Mouse (Mus musculus): ENCODE measurements around the gene Mrpl16.

Gene Mrpl16

DNA sequence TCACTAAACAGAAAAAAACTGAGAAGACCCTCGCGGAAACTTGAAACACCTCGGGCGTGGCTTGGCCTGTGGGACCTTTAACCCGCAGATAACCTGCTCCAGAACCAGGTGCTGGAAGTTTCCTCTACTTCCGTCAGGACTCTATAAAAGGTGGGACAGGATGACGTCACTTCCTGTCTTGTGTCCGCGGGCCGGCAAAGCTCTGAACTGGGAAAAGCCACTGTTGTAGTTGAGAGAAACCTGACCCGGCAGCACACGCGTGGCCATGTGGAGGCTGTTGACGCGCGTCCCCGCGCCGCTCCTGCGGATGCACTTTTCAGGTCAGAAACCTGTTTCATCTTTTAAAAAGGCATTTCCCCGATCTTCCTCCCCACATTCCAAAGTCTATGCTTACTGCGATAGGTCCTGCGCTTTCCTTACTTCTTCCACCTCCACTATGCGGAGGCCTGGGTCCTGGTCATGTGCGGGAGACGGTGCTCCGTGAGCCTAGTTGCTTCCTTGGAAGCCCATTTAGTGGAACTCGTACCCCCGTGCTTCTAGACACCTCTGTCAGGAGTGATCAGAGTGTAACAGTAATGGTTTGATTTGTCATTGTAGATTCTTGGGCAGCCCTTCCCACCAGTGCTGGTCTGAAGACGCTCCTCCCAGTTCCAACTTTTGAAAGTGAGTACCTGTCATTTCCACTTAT lies at the start of gene Mrpl16:
Gene Mrpl16, plus strand, starts transcription at position 187 of the 688 bp plus-strand sequence.
- in situ Hi-C loops (cut with MboI): no loop called here

- in situ Hi-C loops (cut with MboI): no loop called here
Observed at GRCm38 (mm10) chr19:11723870-11724269, 46.3 kb upstream of the Mrpl16 start.

GRCm38 (mm10) chr19:11724275-11724674 lies 45.9 kb upstream of the Mrpl16 start:
- in situ Hi-C loops (cut with MboI): no loop called here

DNA sequence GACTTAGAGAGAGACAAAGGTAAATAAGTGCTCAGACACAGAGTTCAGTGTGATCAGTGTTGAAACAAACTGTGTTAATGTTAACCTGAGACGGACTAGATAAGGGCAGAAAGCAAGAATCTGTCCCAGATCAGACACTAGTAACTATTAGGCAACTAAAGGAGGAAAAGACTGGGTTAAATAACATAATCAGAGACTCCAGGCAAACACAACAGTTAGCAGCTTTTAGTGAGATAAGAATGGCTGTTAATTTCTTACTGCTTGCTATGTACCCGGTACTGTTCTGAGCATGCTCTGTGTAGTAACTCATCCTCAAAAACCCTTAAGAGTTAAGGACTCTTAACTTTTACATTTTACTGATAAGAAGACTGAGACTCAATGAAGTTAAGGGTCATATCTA lies 44.3 kb upstream of the Mrpl16 start:
- in situ Hi-C loops (cut with MboI): no loop called here

DNA sequence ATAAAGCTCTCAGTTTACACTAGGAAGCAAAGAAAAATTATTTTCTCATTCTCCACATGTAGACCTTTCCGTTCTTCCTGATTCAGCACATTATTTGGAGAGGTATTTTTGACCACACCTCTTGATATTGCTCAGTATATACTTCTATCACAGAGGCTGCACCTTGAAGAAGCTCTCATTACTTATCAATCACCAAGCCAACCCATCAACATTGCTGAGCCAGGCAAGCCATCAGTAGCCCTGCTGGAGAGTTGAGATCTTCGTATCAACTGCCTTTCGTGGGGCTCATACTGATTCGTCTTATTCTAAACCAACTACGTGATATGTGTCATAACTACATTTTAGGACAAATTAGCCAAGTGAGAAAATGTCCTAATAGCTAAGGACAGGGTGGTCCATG lies 42.9 kb upstream of the Mrpl16 start:
- in situ Hi-C loops (cut with MboI): no loop called here

- in situ Hi-C loops (cut with MboI): no loop called here
Observed at GRCm38 (mm10) chr19:11730278-11730677, 39.9 kb upstream of the Mrpl16 start.

DNA sequence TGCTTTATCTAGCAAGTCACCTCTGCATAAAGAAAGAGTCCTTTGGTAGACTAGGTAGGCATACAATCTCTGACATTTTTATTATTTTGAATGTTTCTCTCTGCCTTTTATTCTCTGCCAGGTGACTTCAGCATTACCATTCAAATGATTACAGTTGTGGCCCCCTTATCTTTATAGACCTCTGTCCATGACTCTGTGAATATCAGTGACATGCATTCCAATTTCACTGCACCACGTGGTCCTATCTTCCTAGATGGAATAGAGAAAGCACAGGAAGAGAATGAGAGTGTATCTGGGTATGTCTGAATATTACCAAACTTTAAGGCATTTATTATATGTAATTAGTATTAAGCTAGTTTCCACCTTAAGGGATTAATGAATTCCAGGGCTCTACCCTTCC lies 33.7 kb upstream of the Mrpl16 start:
- in situ Hi-C loops (cut with MboI): no loop called here

DNA sequence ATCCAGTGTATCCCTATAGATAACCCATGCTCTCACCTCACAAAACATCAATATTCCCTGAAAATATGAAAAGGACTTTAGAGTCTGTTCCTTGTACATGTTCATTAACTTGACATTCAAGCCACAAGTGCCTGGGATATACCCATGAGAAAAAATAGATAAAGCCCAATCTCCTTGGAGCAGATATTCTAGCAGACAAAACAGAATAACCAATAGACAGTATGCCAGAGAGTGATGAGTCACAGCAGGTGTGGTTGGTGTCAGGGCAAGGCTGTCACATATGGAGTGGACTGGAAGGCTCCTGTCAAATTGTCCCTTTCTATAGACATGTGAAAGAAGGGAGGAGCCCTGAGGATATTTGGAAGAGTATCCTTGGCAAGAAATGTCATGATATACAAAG lies 24.5 kb upstream of the Mrpl16 start:
- in situ Hi-C loops (cut with MboI): no loop called here

GRCm38 (mm10) chr19:11747298-11747697 lies 22.9 kb upstream of the Mrpl16 start, which contains the start of gene Gif:
TSS of gene Gif (plus strand) at chr19:11747554.
- in situ Hi-C loops (cut with MboI): no loop called here

- in situ Hi-C loops (cut with MboI): loop anchor here (5.0 to 10.0 kb wide), 2 partner anchors 158 to 410 kb away; no protein-coding TSS in a partner anchor
Observed at GRCm38 (mm10) chr19:11765059-11765458, 5.1 kb upstream of the Mrpl16 start.

GRCm38 (mm10) chr19:11766413-11766812 lies 3.8 kb upstream of the Mrpl16 start:
- in situ Hi-C loops (cut with MboI): loop anchor here (5.0 to 10.0 kb wide), 2 partner anchors 159 to 412 kb away; no protein-coding TSS in a partner anchor

DNA sequence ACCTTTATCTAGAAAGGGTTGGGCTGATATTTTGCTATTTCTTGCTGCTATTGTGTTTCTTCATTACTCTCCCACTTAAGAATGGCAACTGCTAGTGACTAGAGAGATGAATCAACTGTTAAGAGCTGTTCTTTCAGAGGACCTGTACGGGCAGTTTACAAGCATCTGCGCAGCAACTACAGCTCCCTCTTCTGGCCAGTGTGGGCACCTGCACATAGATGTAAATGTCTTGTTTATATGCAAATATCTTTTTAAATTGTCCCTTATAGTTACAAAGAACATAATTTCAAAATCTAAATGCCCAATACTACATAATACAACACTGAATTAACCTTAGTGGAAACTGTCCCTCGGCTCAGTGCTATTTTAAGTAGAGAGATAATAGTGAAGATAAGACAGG lies 2.0 kb upstream of the Mrpl16 start:
- in situ Hi-C loops (cut with MboI): loop anchor here (5.0 to 10.0 kb wide), 2 partner anchors 161 to 413 kb away; no protein-coding TSS in a partner anchor

GRCm38 (mm10) chr19:11769257-11769920 lies 802 bp upstream of the Mrpl16 start:
- in situ Hi-C loops (cut with MboI): loop anchor here (5.0 to 10.0 kb wide), 2 partner anchors 162 to 415 kb away; no protein-coding TSS in a partner anchor

DNA sequence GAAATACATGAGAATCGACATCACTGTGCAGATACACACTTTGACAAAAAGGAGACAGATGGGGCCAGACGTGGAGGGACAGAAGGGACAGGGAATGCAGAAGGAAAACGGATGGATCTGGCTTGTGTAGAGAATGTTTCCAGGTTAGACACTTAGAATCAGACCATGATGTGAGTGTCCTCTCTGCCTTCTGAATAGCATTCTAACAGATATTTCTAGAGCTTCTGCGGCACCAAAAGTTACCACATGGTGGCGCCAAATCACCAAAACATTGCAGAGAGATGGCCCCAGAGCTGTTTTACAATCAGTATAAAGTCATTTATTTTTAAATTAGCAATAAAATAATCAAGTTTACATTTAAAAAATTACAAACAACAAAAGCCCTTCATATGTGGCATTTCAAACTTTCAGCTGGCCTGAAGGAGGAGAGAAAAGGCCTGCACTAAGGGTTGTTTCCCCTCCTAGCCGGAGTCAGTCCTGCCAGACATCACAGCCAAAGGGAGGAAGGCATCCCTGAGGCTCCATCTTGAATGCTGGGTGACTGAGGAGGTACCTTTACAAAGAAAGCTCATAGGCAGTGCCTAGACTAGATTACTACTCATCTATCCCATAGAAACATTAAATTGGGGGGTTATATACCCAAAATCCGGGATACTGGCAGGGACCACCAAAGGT lies 7.1 kb downstream of the Mrpl16 start:
- in situ Hi-C loops (cut with MboI): no loop called here

GRCm38 (mm10) chr19:11785409-11786154 lies 15.4 kb downstream of the Mrpl16 start:
- in situ Hi-C loops (cut with MboI): no loop called here

GRCm38 (mm10) chr19:11787826-11788225 lies 17.6 kb downstream of the Mrpl16 start:
- in situ Hi-C loops (cut with MboI): no loop called here

GRCm38 (mm10) chr19:11788876-11789275 lies 18.7 kb downstream of the Mrpl16 start:
- in situ Hi-C loops (cut with MboI): no loop called here

GRCm38 (mm10) chr19:11791825-11792224 lies 21.6 kb downstream of the Mrpl16 start:
- in situ Hi-C loops (cut with MboI): no loop called here

- in situ Hi-C loops (cut with MboI): no loop called here
Observed at GRCm38 (mm10) chr19:11793741-11794359, 23.7 kb downstream of the Mrpl16 start.

DNA sequence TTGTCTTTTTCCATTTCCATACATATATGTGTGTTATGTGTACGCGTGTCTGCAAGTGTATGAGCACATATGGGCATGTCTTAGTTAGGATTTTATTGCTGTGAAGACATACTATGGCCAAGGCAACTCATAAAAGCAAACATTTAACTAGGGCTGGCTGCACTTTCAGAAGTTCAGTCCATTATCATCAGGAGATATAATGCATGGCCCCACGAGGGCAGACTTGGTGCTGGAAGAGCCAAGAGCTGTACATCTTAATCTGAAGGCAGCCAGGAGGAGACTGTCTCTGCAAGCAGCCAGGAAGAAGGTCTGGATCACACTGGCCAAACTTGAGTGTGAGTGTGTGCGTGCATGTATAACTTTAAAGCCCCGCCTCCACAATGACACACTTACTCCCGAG lies 24.3 kb downstream of the Mrpl16 start:
- in situ Hi-C loops (cut with MboI): no loop called here

- in situ Hi-C loops (cut with MboI): no loop called here
Observed at GRCm38 (mm10) chr19:11800531-11801315, 30.5 kb downstream of the Mrpl16 start.
